Mouse (Mus musculus): ENCODE measurements around the gene Casp4.

Casp4 gene

GRCm38 (mm10) chr9:5308561-5308960 lies at the start of gene Casp4:
Gene Casp4 (plus strand): TSS chr9:5308828.
- DNase-seq (ENCODE audit: low spot score) = no peak

GRCm38 (mm10) chr9:5263951-5264475 lies 44.6 kb upstream of the Casp4 start:
- no peak for DNase-seq (ENCODE audit: low spot score)

GRCm38 (mm10) chr9:5270274-5270673 lies 38.4 kb upstream of the Casp4 start:
- DNase-seq (ENCODE audit: low spot score) = no peak

- DNase-seq (ENCODE audit: low spot score) = no peak
Measured at GRCm38 (mm10) chr9:5270884-5271283, 37.7 kb upstream of the Casp4 start.

- DNase-seq (ENCODE audit: low spot score) = no peak
Measured at GRCm38 (mm10) chr9:5271334-5271845, 37.2 kb upstream of the Casp4 start.

GRCm38 (mm10) chr9:5286071-5286470 lies 22.6 kb upstream of the Casp4 start:
- DNase-seq (ENCODE audit: low spot score) = no peak

GRCm38 (mm10) chr9:5286597-5286996 lies 22.0 kb upstream of the Casp4 start:
- no peak for DNase-seq (ENCODE audit: low spot score)

- no peak for DNase-seq (ENCODE audit: low spot score)
Measured at GRCm38 (mm10) chr9:5296354-5297237, 12.0 kb upstream of the Casp4 start.

- no peak for DNase-seq (ENCODE audit: low spot score)
Measured at GRCm38 (mm10) chr9:5298329-5299131, 10.1 kb upstream of the Casp4 start, which contains the start of gene Casp1. Gene Casp1 (plus strand): TSS chr9:5298517.

- no peak for DNase-seq (ENCODE audit: low spot score)
Measured at GRCm38 (mm10) chr9:5299132-5299381, 9.6 kb upstream of the Casp4 start.

GRCm38 (mm10) chr9:5310112-5310511 lies 1.5 kb downstream of the Casp4 start:
- DNase-seq (ENCODE audit: low spot score) = no peak

- DNase-seq (ENCODE audit: low spot score) = no peak
Measured at GRCm38 (mm10) chr9:5311435-5311834, 2.8 kb downstream of the Casp4 start.

GRCm38 (mm10) chr9:5328204-5328603 lies 19.6 kb downstream of the Casp4 start:
- no peak for DNase-seq (ENCODE audit: low spot score)

- no peak for DNase-seq (ENCODE audit: low spot score)
Measured at GRCm38 (mm10) chr9:5332441-5332840, 23.8 kb downstream of the Casp4 start.

GRCm38 (mm10) chr9:5333422-5333821 lies 24.8 kb downstream of the Casp4 start:
- DNase-seq (ENCODE audit: low spot score) = no peak

GRCm38 (mm10) chr9:5343092-5343491 lies 34.5 kb downstream of the Casp4 start:
- no peak for DNase-seq (ENCODE audit: low spot score)

GRCm38 (mm10) chr9:5344090-5344489 lies 35.5 kb downstream of the Casp4 start:
- no peak for DNase-seq (ENCODE audit: low spot score)

GRCm38 (mm10) chr9:5345291-5345898 lies 36.8 kb downstream of the Casp4 start, which contains the start of gene Casp12:
Gene Casp12 (plus strand): TSS chr9:5345430.
- no peak for DNase-seq (ENCODE audit: low spot score)

GRCm38 (mm10) chr9:5347381-5347780 lies 38.8 kb downstream of the Casp4 start:
- DNase-seq (ENCODE audit: low spot score) = no peak

- no peak for DNase-seq (ENCODE audit: low spot score)
Measured at GRCm38 (mm10) chr9:5353673-5354072, 45.0 kb downstream of the Casp4 start.

GRCm38 (mm10) chr9:5356801-5357200 lies 48.2 kb downstream of the Casp4 start:
- no peak for DNase-seq (ENCODE audit: low spot score)

Measured in c-Kit-positive CD71-positive TER-119-positive erythroid progenitor cells, embryonic 14.5 days (primary cell).